Mouse (Mus musculus) B cell, adult (primary cell): Measurements from ENCODE around the gene Gm11757. TPM values are rescaled to one million over a fixed set of nuclear protein-coding genes. Genes with fewer than 3 reads are reported as not detected.

Experiments
- total RNA-seq: library from RNA; stranded (reverse); gene quantifications from 4 replicates; pipeline ENCODE4 v1.2.4, GENCODE M21; 2023; ENCODE audit not compliant: inconsistent age

Gene Gm11757
- not detected in 4 replicates for total RNA-seq

GRCm38 (mm10) chr4:73891012-73891411 is at the start of gene Gm11757:
TSS of gene Gm11757 (minus strand) at chr4:73891112.

GRCm38 (mm10) chr4:73920660-73921059 is 29.7 kb upstream of the Gm11757 start, which contains the start of gene Gm11756:
TSS of gene Gm11756 (minus strand) at chr4:73920760.

GRCm38 (mm10) chr4:73905853-73906252 is 14.9 kb upstream of the Gm11757 start, which contains the start of gene Gm13871:
TSS of gene Gm13871 (minus strand) at chr4:73905953.

GRCm38 (mm10) chr4:73876166-73876565 is 14.7 kb downstream of the Gm11757 start, which contains the start of gene Gm11758:
TSS of gene Gm11758 (minus strand) at chr4:73876266.

Other genes with a start within 250 kb of the Gm11757 start
- gene Gm11239, start 222.8 kb downstream of the Gm11757 start, total RNA-seq, result not detected in 4 replicates
- gene Gm428, start 207.6 kb downstream of the Gm11757 start, total RNA-seq, result not detected in 4 replicates
- gene Rasef, start 100.1 kb downstream of the Gm11757 start, total RNA-seq, result not detected in 4 replicates
- gene Gm11758, start 14.8 kb downstream of the Gm11757 start, total RNA-seq, result not detected in 4 replicates
- not detected in 4 replicates for gene Gm13871, start 14.8 kb upstream of the Gm11757 start, total RNA-seq
- not detected in 4 replicates for gene Gm11756, start 29.6 kb upstream of the Gm11757 start, total RNA-seq
- gene 2310002L09Rik, start 59.7 kb upstream of the Gm11757 start, total RNA-seq, result not detected in 4 replicates
- not detected in 4 replicates for gene Frmd3, start 122.3 kb upstream of the Gm11757 start, total RNA-seq